Mouse (Mus musculus): ENCODE results near the gene Por. TPM values are rescaled to one million over a fixed set of nuclear protein-coding genes. Genes with fewer than 3 reads are reported as not detected.
A peak's percentile ranks its signal among the peaks of the same experiment; 100 is the strongest.

Por gene
- polyA plus RNA-seq, 1 experiment from 2014 or later: 98.3 TPM

DNA sequence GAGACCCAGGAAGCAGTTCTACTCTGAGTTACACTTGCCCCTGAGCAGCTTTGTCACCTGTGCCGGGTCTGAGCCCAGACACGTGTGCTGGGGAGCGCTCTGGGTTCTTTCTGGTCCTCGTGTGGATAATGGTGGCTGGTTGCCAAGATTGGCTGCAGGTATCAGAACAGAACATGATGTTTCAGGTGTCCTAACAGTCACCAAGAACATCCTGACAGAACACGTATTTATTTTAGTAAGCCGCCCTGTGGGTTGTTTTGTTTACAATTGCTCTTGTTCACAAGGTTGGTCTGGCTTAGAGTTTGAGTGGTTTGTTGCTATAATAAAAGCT, 29.4 kb upstream of the Por start:
- TF ChIP-seq CTCF (IDR thresholded peaks at IDR 0.05): no peak
- H3K27me3 ChIP-seq: no peaks in the 10 kb centered on the region
- no peak for ATAC-seq
- POLR2A ChIA-PET: no interaction called here
- in situ Hi-C loops (cut with MboI; ENCODE audit: low pct_unique_long_range_greater_than_20kb): no loop called here
- CTCF ChIA-PET: interaction anchor here (1.0 kb wide), 1 partner anchor 8 kb away, joined by 3 read pairs; no protein-coding TSS in a partner anchor
- DNase-seq (ENCODE audit: low read depth, low spot score): no peak

DNA sequence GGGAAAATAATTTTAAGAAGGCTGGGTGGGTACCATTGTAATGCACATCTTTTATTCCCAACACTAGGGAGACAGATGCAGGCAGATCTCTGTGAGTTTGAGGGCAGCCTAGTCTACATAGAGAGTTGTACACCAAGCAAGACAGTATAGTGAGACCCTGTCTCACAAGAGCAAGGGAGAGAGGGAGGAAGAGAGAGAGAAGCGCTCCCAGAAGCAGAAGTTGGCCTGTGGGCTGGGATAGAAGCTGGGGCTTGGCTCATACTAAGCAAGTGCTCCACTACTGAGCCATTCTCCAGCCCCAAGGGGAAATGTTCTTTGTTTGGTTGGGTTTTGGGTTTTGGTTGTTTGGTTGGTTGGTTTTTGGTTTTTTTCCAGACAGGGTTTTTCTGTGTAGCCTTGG, 28.8 kb upstream of the Por start:
- CTCF ChIA-PET: no interaction called here

DNA sequence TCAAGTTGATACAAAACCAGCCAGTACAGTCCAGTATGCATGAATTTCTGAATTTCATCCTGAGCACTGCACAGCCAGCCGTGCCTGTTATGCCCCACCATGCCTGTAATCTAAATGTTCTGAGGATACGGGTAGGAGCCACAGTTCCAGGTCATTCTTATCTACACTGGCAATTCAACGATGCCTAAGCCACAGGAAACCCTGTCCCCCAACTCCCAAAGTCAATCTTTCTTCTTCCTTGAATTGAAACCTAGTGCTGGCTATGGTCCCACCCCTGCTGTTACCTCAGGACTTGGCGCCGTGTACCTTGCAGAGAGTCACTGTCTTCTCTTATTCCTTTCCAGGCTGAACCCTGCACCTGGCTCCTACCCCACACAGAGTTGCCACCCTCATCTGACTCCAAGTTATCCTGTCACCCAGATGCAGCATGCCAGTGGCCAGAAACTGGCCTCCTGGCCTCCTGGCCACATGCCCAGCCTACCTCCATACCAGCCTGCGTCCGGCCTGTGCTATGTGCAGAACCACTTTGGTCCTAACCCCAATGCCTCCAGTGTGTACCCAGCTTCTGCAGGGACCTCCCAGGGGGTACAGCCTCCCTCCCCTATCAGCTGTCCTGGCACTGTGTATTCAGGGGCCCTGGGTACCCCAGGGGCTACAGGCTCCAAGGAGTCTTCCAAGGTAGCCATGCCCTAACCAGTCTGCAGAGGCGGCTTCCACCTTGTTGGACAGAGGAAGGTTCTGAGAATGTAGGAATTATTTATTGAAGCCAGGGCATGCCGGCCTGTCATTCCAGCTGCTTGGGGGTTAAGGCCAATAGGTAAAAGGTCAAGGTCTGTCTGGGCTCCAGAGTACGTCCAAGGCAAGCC, 26.9 kb upstream of the Por start:
- no peak for TF ChIP-seq CTCF (IDR thresholded peaks at IDR 0.05)
- POLR2A ChIA-PET: no interaction called here
- in situ Hi-C loops (cut with MboI; ENCODE audit: low pct_unique_long_range_greater_than_20kb): no loop called here
- no peak for DNase-seq (ENCODE audit: low read depth, low spot score)
- ATAC-seq: no peak
- CTCF ChIA-PET: interaction anchor here (1.6 kb wide), 1 partner anchor 12 kb away, joined by 5 read pairs; no protein-coding TSS in a partner anchor
- H3K27me3 ChIP-seq: no peaks in the 10 kb centered on the region

More for the DNA sequence above, 28.8 kb upstream of the Por start:
- H3K27me3 ChIP-seq: no peaks in the 10 kb centered on the region
- in situ Hi-C loops (cut with MboI; ENCODE audit: low pct_unique_long_range_greater_than_20kb): no loop called here
- POLR2A ChIA-PET: no interaction called here
- TF ChIP-seq CTCF (IDR thresholded peaks at IDR 0.05): no peak
- DNase-seq (ENCODE audit: low read depth, low spot score) (no peak), ATAC-seq (no peak)

DNA sequence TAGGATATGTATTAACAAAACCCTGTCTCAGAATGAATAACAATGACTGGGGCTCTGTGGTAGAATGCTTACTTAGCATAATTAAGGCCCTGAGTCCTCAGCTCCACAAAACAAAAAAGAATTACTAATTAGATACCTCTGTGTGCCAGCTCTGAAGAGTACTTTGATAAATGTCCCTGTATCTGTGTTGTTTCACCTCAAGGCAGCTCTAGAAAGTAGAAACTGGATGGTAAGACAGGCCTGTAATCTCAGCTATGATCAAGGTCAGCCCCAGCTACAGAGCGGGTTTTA, 26.3 kb upstream of the Por start:
- ChIA-PET CTCF (interaction anchor here (1.4 to 1.6 kb wide), 2 partner anchors 13 to 14 kb away, joined by 3 to 5 read pairs; no protein-coding TSS in a partner anchor), POLR2A (no interaction called here)

DNA sequence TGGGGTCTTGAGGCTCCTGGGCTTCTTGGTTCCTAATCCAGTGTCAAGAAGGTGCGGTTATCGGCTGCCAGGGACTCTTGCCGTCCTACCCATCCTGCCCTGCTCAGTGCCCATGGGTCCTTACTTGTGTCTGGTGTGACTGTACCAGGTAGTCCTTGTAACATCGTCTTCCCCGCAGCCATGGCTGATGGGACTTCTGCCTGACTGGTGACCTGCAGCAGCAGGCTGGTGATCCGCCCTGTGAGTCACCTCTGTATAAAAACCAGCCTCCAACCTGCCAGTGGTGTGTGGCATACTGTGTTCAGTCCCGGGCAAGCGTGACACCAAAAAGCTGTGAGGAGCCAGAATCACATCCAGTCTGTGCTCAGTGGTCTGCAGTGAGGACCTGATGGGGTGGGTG, 26.0 kb upstream of the Por start:
- in situ Hi-C loops (cut with MboI; ENCODE audit: low pct_unique_long_range_greater_than_20kb): no loop called here
- no peak for TF ChIP-seq CTCF (IDR thresholded peaks at IDR 0.05)
- H3K27me3 ChIP-seq: no peaks in the 10 kb centered on the region
- ATAC-seq (no peak), DNase-seq (ENCODE audit: low read depth, low spot score) (no peak)
- CTCF ChIA-PET: interaction anchor here (1.4 to 1.6 kb wide), 2 partner anchors 13 to 14 kb away, joined by 3 to 5 read pairs; no protein-coding TSS in a partner anchor
- POLR2A ChIA-PET: no interaction called here

More for the DNA sequence above, 26.3 kb upstream of the Por start:
- in situ Hi-C loops (cut with MboI; ENCODE audit: low pct_unique_long_range_greater_than_20kb): no loop called here
- DNase-seq (ENCODE audit: low read depth, low spot score): no peak
- no peaks in the 10 kb centered on the region for H3K27me3 ChIP-seq
- ATAC-seq: no peak
- no peak for TF ChIP-seq CTCF (IDR thresholded peaks at IDR 0.05)

DNA sequence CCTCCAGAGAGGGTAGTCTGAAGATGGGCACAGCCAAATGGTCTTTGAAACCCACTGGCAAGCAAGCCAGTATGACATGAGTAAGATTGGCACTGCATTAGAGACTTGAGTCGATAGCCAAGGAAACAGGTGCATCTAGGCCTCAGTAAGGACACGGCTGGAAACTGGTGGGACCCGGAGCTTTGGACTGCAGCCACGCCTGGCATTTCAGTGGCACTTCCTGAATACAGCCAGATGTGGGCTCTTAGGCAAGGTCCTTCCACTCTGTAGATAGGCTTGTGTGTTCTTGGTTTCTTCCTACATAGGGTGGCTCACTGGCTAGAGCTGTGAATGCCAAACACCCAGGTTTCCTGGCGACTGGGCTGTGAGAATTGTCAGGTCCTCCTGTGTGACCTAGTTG, 24.5 kb upstream of the Por start:
- POLR2A ChIA-PET: no interaction called here

DNA sequence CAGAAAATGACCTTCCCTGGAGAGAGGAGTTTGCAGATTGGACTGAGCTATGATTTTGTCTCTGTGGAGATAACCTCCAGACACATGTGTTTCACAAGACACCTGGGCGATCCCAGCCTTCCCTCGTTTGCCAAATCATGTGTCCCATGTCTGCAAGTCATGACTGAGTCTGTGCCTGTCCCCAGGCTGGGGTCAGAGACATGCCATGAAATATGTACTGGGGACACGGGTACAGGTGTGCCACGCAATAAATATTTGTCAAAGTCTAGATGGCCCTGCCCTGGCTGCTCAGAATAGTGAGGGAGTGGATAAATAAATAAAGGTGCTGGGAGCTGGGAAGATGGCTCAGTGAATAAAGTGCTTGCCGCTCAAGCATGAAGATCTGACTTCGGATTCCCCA, 23.8 kb upstream of the Por start:
- in situ Hi-C loops (cut with MboI; ENCODE audit: low pct_unique_long_range_greater_than_20kb): no loop called here
- H3K27me3 ChIP-seq: no peaks in the 10 kb centered on the region
- TF ChIP-seq CTCF (IDR thresholded peaks at IDR 0.05): no peak
- ATAC-seq: no peak
- DNase-seq (ENCODE audit: low read depth, low spot score): no peak
- CTCF ChIA-PET: no interaction called here
- POLR2A ChIA-PET: no interaction called here

More for the DNA sequence above, 24.5 kb upstream of the Por start:
- no peaks in the 10 kb centered on the region for H3K27me3 ChIP-seq
- ATAC-seq (no peak), DNase-seq (ENCODE audit: low read depth, low spot score) (no peak)
- CTCF ChIA-PET: no interaction called here
- in situ Hi-C loops (cut with MboI; ENCODE audit: low pct_unique_long_range_greater_than_20kb): no loop called here
- no peak for TF ChIP-seq CTCF (IDR thresholded peaks at IDR 0.05)

DNA sequence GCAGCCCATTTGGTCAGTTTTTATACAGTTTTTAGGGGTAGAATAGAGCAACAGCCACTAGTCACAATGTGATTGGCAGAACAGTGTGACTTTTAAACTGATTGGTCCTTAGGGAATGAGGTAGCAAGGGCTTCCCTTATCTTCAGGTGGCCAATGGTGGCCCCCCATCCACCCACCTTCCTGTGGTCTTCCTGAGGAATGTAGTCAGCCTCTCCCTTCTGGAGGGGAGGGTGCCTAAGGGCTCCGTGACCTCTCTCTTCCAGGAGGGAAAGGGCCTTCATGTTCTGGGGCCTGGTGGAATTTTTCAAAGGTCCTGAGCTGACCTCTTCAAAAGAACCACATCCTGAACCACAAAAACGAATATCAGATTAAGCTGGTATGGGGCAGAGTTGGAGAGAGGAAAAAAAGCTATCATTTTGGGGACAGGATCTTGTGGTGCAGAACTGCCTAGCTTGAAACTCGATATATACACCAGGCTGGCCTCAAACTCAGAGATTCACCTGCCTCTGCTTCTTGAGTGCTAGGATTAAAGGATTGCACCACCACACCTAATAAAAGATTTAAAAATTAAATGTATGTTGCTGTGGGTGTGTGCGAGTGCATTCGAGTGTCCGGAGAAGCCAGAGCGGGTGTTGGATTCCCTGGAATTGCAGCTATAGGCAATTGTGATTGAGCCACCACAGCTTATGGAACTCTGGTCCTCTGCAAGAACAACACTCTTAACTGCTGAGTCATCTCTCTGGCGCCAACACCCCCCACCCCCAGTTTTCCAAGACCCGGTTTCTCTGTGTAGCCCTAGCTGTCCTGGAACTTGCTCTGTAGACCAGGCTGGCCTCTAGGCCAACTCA, 21.1 kb upstream of the Por start:
- TF ChIP-seq CTCF (IDR thresholded peaks at IDR 0.05): no peak
- CTCF ChIA-PET: interaction anchor here (1.0 to 1.4 kb wide), 2 partner anchors 9 to 18 kb away, joined by 3 read pairs; no protein-coding TSS in a partner anchor
- ATAC-seq (no peak), DNase-seq (ENCODE audit: low read depth, low spot score) (no peak)
- POLR2A ChIA-PET: interaction anchor here (0.6 to 1.3 kb wide), 2 partner anchors 19 to 38 kb away, joined by 3 read pairs; no protein-coding TSS in a partner anchor
- H3K27me3 ChIP-seq: no peaks in the 10 kb centered on the region
- in situ Hi-C loops (cut with MboI; ENCODE audit: low pct_unique_long_range_greater_than_20kb): no loop called here

DNA sequence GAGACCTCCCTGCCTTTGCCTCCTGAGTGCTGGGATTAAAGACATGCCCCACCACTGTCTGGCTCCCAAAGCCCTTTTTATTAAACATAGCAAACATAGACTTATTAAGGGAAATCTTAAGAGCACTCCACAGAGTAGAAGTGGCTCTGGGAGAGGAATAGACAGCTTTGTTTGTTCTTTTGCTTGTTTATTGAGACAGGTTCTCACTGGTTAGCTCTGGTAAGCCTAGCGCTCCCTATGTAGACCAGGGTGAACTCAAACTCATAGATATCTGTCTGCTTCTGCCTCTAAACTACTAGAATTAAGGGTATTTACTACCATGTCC, 20.6 kb upstream of the Por start:
- no peak for ATAC-seq
- no peak for DNase-seq (ENCODE audit: low read depth, low spot score)
- ChIA-PET CTCF (interaction anchor here (1.0 to 1.4 kb wide), 2 partner anchors 9 to 19 kb away, joined by 3 read pairs; no protein-coding TSS in a partner anchor), POLR2A (interaction anchor here (1.3 kb wide), 1 partner anchor 18 kb away, joined by 3 read pairs; no protein-coding TSS in a partner anchor)
- in situ Hi-C loops (cut with MboI; ENCODE audit: low pct_unique_long_range_greater_than_20kb): no loop called here
- no peak for TF ChIP-seq CTCF (IDR thresholded peaks at IDR 0.05)
- H3K27me3 ChIP-seq: no peaks in the 10 kb centered on the region

DNA sequence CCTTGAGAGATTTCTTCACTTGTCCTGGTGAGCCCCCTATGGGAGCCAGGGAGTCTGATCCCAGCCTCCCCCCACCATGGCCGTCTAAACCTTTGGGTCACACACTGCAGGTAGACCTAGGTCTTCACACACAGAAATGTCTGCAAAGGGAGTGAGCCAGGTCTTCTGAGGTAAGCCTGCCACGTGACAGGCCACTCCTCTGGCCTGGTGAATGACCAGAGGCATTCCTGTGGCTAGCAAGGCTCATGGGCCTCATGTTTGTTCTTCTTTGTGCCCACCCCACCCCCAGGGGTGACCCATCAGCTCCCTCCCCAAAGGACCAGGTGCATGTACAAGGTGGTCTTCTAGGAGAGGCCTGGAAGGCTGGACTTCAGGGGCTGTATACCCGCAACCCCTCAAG, 18.3 kb upstream of the Por start:
- DNase-seq (ENCODE audit: low read depth, low spot score): no peak
- ChIA-PET POLR2A (interaction anchor here (0.6 kb wide), 1 partner anchor 15 kb away, joined by 4 read pairs; no protein-coding TSS in a partner anchor), CTCF (interaction anchor here (0.9 kb wide), 1 partner anchor 21 kb away, joined by 3 read pairs; no protein-coding TSS in a partner anchor)
- TF ChIP-seq CTCF (IDR thresholded peaks at IDR 0.05): no peak
- in situ Hi-C loops (cut with MboI; ENCODE audit: low pct_unique_long_range_greater_than_20kb): no loop called here
- no peak for ATAC-seq
- H3K27me3 ChIP-seq: no peaks in the 10 kb centered on the region

DNA sequence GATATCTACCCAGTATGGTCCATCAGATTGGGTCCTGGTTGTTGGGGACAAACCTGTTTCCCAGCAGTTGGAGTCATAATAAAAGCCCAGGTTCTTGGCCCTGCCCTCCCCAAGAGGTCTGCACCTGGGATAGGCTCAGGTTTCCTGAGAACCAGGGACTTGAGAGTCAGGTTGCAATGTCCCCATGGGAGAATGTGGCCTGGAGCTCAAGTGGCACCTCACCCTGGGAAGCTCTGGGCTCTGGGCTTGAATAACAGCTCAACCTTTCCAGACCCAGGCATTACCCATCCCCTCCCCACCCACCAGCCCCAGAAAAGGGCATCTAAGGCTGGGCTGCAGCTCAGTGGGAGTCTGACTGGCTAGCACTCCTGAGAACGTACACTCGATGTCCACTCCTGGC, 16.6 kb upstream of the Por start:
- CTCF ChIA-PET: no interaction called here
- POLR2A ChIA-PET: interaction anchor here (0.6 kb wide), 1 partner anchor 15 kb away, joined by 3 read pairs; no protein-coding TSS in a partner anchor
- H3K27me3 ChIP-seq: no peaks in the 10 kb centered on the region
- no peak for TF ChIP-seq CTCF (IDR thresholded peaks at IDR 0.05)
- DNase-seq (ENCODE audit: low read depth, low spot score) (no peak), ATAC-seq (peak; percentile 29)
- in situ Hi-C loops (cut with MboI; ENCODE audit: low pct_unique_long_range_greater_than_20kb): no loop called here
